Mouse (Mus musculus) kidney, embryonic 16.5 days (tissue): ENCODE results near the gene Cs. TPM values are rescaled to one million over a fixed set of nuclear protein-coding genes. Genes with fewer than 3 reads are reported as not detected.
A peak's percentile ranks its signal among the peaks of the same experiment; 100 is the strongest.

ENCODE experiments used
- ATAC-seq: fragments of 200-750 bp; cut with Nextera tagmentation; 2 replicates; pipeline ENCODE4 v1.8.0; 2017; ENCODE audit warnings: moderate TSS enrichment; ENCODE audit not compliant: low FRiP score, low TSS enrichment
- H3K27ac ChIP-seq: fragments of 300-500 bp; sonication (generic); 2 replicates; pipeline ENCODE4 v1.5.1; 2014; ENCODE audit warnings: low read length
- H3K27me3 ChIP-seq: fragments of 300-500 bp; sonication (generic); 2 replicates; pipeline ENCODE4 v1.6.1; 2014; ENCODE audit warnings: low read length, control low read depth, mixed read lengths; ENCODE audit not compliant: insufficient read depth
- H3K36me3 ChIP-seq: fragments of 300-500 bp; sonication (generic); 2 replicates; pipeline ENCODE4 v1.6.1; 2014; ENCODE audit warnings: low read length, control low read depth, mixed read lengths; ENCODE audit not compliant: insufficient read depth
- H3K4me1 ChIP-seq: fragments of 300-500 bp; sonication (generic); 2 replicates; pipeline ENCODE4 v1.6.1; 2014; ENCODE audit warnings: low read length, control low read depth, mixed read lengths; ENCODE audit not compliant: insufficient read depth
- H3K4me2 ChIP-seq: fragments of 300-500 bp; sonication (generic); replicated peaks from 2 replicates; pipeline ENCODE4 v1.6.1; 2014; ENCODE audit warnings: low read depth, low read length
- H3K4me3 ChIP-seq: fragments of 300-500 bp; sonication (generic); 2 replicates; pipeline ENCODE4 v1.5.1; 2014; ENCODE audit warnings: mild to moderate bottlenecking, low read length
- H3K9ac ChIP-seq: fragments of 300-500 bp; sonication (generic); replicated peaks from 2 replicates; pipeline ENCODE4 v1.6.1; 2014; ENCODE audit warnings: low read length
- H3K9me3 ChIP-seq: fragments of 300-500 bp; sonication (generic); 2 replicates; pipeline ENCODE4 v1.6.1; 2016; ENCODE audit warnings: low read length, control low read depth
- WGBS: fragments of 180-500 bp; shearing (Covaris S2); extraction: QIAGEN DNeasy Blood & Tissue Kit; methylation state at CpG from one replicate; pipeline ENCODE4 v1.1.7; 2014; 5-methylcytosine and 5-hydroxymethylcytosine counted together
- polyA plus RNA-seq: library from polyadenylated mRNA; unstranded; fragments of >200 nt; fragmentation: Nextera tagmentation; extraction: Ambion mirVana; gene quantifications from 2 replicates; pipeline ENCODE4 v1.2.1, GENCODE M21; 2015

Cs gene
- polyA plus RNA-seq, 1 experiment from 2014 or later: 244 TPM

DNA sequence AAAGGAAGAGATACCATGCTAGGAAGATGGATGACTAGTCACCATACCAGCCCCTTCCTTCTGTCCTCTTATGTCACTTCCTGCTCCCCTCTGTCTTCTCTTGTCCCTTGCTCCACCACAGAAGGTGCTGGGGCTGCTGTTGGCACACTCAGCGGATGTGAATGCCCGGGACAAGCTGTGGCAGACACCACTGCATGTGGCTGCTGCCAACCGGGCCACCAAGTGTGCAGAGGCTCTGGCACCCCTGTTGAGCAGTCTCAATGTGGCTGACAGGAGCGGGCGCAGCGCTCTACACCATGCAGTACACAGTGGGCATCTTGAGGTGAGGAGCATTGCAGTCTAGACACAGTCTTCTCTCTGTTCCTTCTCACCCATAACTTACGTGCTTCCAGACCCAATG is 41.7 kb downstream of the Cs start:
- H3K9me3 ChIP-seq: 0 out of 2 replicates have a peak, but pooled peaks cover 2% of the 10 kb centered on the region
- H3K4me3 ChIP-seq: no peak overlapping the region
- no peak overlapping the region for H3K4me2 ChIP-seq
- no peaks in the 10 kb centered on the region for H3K27me3 ChIP-seq
- peaks cover 47% of the 10 kb centered on the region for H3K36me3 ChIP-seq
- H3K4me1 ChIP-seq: peaks cover 23% of the 10 kb centered on the region
- no peak overlapping the region for H3K27ac ChIP-seq
- ATAC-seq: no peak
- 93% methylated on average over 7 of the region's 7 CpGs for WGBS
- no peak overlapping the region; the same call in 1 of the 2 replicates for H3K9ac ChIP-seq

DNA sequence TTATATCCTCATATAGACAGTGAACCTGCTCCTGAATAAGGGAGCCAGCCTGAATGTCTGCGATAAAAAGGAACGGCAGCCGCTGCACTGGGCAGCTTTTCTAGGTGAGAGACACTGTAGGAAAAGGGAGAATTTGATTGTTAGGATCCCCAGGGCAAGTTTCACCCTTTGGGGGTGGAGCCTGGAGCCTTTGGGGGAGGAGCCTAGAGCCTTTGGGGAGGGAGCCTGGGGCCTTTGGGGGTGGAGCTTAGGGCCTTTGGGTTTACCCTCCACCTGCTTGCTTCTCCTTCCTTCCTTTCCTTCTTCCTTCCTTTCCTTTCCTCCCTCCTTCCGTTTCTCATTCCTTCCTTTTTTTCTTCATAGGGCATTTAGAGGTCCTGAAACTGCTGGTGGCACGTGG is 43.0 kb downstream of the Cs start:
- Histone ChIP-seq H3K9ac (no peak overlapping the region), H3K27me3 (no peaks in the 10 kb centered on the region), H3K9me3 (no peaks in the 10 kb centered on the region), H3K27ac (no peak overlapping the region), H3K4me2 (no peak overlapping the region), H3K4me3 (no peak overlapping the region), H3K4me1 (peaks cover 23% of the 10 kb centered on the region), H3K36me3 (peaks cover 59% of the 10 kb centered on the region)
- WGBS: 86% methylated on average over 5 of the region's 5 CpGs
- ATAC-seq: no peak

DNA sequence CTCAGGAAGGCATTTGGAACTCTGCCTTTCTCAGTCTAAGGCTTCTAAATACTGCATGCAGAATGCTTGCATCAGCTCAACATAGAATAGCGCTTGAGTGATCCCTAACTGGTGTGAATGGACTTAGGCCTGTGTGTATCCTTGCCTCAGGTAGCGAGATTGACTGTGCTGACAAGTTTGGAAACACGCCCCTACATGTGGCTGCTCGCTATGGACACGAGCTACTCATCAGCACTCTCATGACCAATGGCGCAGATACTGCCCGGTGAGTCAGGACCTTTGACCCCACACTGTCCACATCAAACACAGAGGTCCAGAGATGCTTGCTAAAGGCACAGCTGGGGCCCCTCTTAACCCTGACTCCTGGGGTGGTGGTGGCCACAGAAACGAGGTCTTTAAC is 44.9 kb downstream of the Cs start:
- Histone ChIP-seq H3K9me3 (no peaks in the 10 kb centered on the region), H3K4me2 (no peak overlapping the region), H3K36me3 (peaks cover 79% of the 10 kb centered on the region), H3K4me1 (peaks cover 15% of the 10 kb centered on the region), H3K9ac (no peak overlapping the region), H3K4me3 (no peak overlapping the region), H3K27me3 (no peaks in the 10 kb centered on the region), H3K27ac (no peak overlapping the region)
- 91% methylated on average over 8 of the region's 8 CpGs for WGBS
- no peak for ATAC-seq

DNA sequence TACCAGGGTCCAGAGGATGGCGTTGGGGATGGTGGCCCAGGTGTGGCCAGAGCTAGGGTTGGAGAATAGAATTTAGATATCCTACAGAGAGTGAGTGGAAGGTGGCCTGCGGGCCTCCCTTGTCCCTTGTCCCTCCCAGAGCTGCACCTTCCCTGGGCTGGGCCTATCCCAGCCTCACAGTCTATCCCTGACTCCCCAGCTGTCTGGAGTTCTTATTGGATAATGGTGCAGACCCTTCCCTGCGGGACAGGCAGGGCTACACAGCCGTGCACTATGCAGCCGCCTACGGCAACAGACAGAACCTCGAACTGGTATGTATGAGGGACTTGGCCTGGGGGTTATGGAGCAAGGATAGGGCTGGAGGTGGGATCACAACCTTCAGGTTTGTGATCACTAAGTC is 48.4 kb downstream of the Cs start:
- H3K27ac ChIP-seq: no peak overlapping the region
- H3K9me3 ChIP-seq: no peaks in the 10 kb centered on the region
- H3K4me3 ChIP-seq: no peak overlapping the region
- no peaks in the 10 kb centered on the region for H3K27me3 ChIP-seq
- H3K36me3 ChIP-seq: peaks cover 95% of the 10 kb centered on the region
- WGBS: 93% methylated on average over 7 of the region's 7 CpGs
- no peak overlapping the region for H3K9ac ChIP-seq
- no peak overlapping the region for H3K4me2 ChIP-seq
- H3K4me1 ChIP-seq: no peaks in the 10 kb centered on the region
- ATAC-seq: 0 out of 2 replicates have a peak, but pooled peaks have one; percentile 24

DNA sequence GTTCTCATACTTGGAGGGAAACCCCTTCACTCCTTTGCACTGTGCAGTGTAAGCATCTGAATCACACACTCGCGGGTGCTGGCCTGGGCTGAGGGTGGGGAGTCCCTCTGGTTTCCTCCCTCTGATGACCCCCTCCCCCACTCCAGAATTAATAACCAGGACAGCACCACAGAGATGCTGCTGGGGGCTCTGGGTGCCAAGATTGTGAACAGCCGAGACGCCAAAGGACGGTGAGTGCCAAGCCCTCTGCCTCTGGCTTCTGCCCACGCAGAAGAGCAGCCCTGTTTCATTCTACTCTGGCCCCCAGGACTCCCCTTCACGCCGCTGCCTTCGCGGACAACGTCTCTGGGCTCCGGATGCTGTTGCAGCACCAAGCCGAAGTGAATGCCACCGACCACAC is 51.4 kb downstream of the Cs start:
- no peak for ATAC-seq
- WGBS: 88% methylated on average over 14 of the region's 14 CpGs
- H3K4me3 ChIP-seq: no peak overlapping the region

DNA sequence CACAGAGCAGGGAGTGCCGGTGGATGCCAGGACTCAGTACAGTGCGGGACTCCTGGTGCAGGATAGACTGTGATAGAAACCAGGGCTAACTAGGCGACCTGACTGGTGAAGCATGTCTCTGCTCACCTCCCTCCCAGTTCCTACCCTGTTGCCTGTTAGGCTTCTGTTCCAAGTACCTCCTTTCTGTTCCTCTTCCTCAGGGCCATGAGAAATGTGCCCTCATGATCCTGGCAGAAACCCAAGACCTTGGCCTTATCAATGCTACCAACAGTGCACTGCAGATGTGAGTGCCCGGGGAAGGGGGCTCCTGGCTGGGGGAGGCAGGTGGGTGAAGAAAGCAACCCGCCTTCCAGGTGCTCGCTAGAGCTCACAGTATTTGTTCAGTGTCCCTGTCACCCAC is 52.0 kb downstream of the Cs start:
- 86% methylated on average over 6 of the region's 6 CpGs for WGBS
- H3K27ac ChIP-seq: no peak overlapping the region
- no peak for ATAC-seq
- H3K4me3 ChIP-seq: no peak overlapping the region
- no peak overlapping the region for H3K9ac ChIP-seq
- H3K4me2 ChIP-seq: no peak overlapping the region
- H3K9me3 ChIP-seq: no peaks in the 10 kb centered on the region
- peaks cover 86% of the 10 kb centered on the region for H3K36me3 ChIP-seq
- no peaks in the 10 kb centered on the region for H3K27me3 ChIP-seq
- no peaks in the 10 kb centered on the region for H3K4me1 ChIP-seq

More for the DNA sequence above, 51.4 kb downstream of the Cs start:
- H3K4me2 ChIP-seq: no peak overlapping the region
- H3K27me3 ChIP-seq: no peaks in the 10 kb centered on the region
- no peak overlapping the region for H3K9ac ChIP-seq
- H3K27ac ChIP-seq: no peak overlapping the region
- peaks cover 92% of the 10 kb centered on the region for H3K36me3 ChIP-seq
- no peaks in the 10 kb centered on the region for H3K4me1 ChIP-seq
- no peaks in the 10 kb centered on the region for H3K9me3 ChIP-seq

DNA sequence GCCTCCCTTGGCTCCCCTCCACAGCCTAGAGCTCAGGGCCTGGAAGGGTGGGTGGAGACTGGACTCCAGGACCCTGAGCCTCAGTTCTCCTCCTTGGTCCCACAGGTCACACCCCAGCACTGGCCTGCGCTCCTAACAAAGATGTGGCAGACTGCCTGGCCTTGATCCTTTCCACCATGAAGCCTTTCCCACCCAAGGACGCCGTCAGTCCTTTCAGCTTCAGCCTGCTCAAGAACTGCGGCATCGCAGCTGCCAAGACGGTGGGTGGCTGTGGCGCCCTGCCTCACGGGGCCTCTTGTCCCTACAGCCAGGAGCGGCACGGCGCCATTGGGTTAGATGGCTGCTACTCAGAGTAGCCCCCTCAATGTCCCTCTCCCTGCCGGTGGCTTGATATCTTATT is 52.8 kb downstream of the Cs start:
- H3K4me1 ChIP-seq: no peaks in the 10 kb centered on the region
- 83% methylated on average over 12 of the region's 12 CpGs for WGBS
- no peaks in the 10 kb centered on the region for H3K9me3 ChIP-seq
- H3K27ac ChIP-seq: no peak overlapping the region
- no peak overlapping the region for H3K4me2 ChIP-seq
- H3K4me3 ChIP-seq: no peak overlapping the region
- no peak overlapping the region for H3K9ac ChIP-seq
- peaks cover 78% of the 10 kb centered on the region for H3K36me3 ChIP-seq
- ATAC-seq: no peak
- no peaks in the 10 kb centered on the region for H3K27me3 ChIP-seq

DNA sequence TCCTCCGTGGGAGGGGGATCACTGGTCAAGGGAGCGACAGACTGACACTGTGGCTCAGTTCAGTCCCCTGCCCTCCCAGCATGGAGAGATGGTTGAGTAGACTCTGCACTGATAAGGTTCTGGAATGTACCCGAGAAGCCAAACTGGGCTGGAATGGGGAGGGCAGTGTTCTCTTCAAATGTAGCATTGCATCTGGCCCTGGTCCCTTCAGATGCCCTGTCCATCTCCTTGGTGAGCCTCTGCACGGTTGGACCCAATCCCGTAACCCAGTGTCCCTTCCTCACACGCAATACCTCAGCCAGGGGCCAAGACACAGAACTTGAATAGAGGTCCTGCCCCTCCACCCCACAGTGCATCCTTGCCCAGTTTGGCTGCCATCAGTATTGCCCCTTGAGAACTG is 54.3 kb downstream of the Cs start:
- Histone ChIP-seq H3K27me3 (no peaks in the 10 kb centered on the region), H3K4me2 (no peak overlapping the region), H3K4me3 (no peak overlapping the region), H3K27ac (no peak overlapping the region), H3K4me1 (no peaks in the 10 kb centered on the region), H3K9ac (no peak overlapping the region), H3K9me3 (no peaks in the 10 kb centered on the region), H3K36me3 (peaks cover 71% of the 10 kb centered on the region)
- ATAC-seq: no peak
- 77% methylated on average over 6 of the region's 6 CpGs for WGBS

DNA sequence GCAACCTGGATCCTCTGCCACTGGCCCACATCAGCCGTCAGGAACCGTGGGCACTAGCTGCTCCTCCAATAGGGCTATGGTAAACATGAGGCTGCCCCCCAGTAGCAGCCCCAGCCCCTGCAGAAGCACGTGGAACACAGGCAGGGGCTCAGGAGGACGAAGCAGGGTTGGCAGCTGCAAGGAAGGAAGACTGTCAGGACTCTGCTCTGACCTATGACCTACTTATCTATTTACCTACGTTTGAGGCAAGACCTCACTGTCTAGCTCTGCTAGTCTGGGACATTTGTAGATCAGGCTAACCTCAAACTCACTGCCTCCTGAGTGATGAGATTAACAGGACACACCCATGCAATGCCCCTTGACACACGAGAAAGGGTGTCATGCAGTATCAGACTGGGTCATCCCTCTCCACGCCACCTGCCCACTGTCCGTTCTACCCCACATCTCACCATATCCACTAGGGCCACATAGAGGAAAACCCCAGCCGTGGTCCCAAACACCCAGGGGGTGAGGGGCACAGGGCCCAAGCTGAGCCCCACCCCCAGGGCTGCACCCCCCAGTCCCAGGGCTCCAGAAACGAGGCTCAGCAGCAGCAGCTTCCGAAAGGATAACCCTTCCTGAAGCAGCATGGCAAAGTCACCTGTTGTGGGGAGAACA is 58.6 kb downstream of the Cs start:
- Histone ChIP-seq H3K27ac (no peak overlapping the region), H3K4me2 (no peak overlapping the region), H3K4me3 (no peak overlapping the region), H3K4me1 (peaks cover 10% of the 10 kb centered on the region), H3K36me3 (peaks cover 28% of the 10 kb centered on the region), H3K9ac (no peak overlapping the region), H3K27me3 (no peaks in the 10 kb centered on the region), H3K9me3 (no peaks in the 10 kb centered on the region)
- WGBS: 69% methylated on average over 11 of the region's 11 CpGs
- no peak for ATAC-seq

DNA sequence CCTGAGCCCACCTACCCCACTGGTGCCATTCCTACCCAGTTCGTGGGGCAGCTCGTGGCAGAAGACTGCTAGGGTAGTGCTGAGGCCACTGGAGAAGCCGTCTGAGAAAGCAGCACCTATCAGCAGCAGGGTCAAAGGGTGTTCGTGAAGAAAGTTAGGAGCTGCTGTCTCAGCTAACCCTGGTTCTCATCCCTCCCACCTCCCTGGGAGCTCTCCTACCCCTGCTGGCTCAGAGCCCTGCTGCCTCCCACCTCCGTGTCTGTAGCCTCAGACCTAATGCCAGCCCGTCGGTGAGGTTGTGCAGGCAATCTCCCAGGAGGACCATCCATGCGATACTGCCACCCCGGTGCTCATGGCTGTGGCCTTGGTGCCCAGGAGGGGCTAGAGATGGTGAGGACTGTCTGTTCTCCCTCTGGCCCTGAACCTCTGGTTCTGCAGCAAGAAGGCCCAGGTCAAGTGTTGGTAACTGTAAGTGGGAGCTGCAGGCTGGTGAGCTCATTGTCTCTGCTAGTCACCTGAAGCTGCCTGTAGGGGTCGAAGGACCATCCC is 59.3 kb downstream of the Cs start:
- no peak for ATAC-seq
- no peak overlapping the region for H3K9ac ChIP-seq
- H3K27me3 ChIP-seq: no peaks in the 10 kb centered on the region
- H3K27ac ChIP-seq: no peak overlapping the region
- H3K4me3 ChIP-seq: no peak overlapping the region
- H3K4me1 ChIP-seq: peaks cover 10% of the 10 kb centered on the region
- H3K9me3 ChIP-seq: no peaks in the 10 kb centered on the region
- no peak overlapping the region for H3K4me2 ChIP-seq
- WGBS: 67% methylated on average over 10 of the region's 10 CpGs
- peaks cover 21% of the 10 kb centered on the region for H3K36me3 ChIP-seq
